Mouse (Mus musculus): ENCODE results near the gene Mark3.
A peak's percentile ranks its signal among the peaks of the same experiment; 100 is the strongest.

- TF ChIP-seq CTCF (IDR thresholded peaks at IDR 0.05; ENCODE audit: insufficient read depth, low read depth, low read length) (no peak), POLR2A (IDR thresholded peaks at IDR 0.05; ENCODE audit: insufficient read depth, low read depth, low read length) (0 out of 2 replicates have a peak, but pooled peaks have one; percentile 24)
Measured at GRCm38 (mm10) chr12:111694271-111694781, 120.0 kb downstream of the Mark3 start.

All from olfactory bulb, adult 2 months (tissue).